Mouse (Mus musculus): ENCODE data around the gene Igfbp6. TPM values are rescaled to one million over a fixed set of nuclear protein-coding genes. Genes with fewer than 3 reads are reported as not detected.

The Igfbp6 gene
- polyA plus RNA-seq, 1 experiment from 2014 or later, result not detected

- 86% methylated on average over 8 of the region's 8 CpGs for WGBS
- peaks cover 57% of the 10 kb centered on the region for H3K36me3 ChIP-seq
- DNase-seq (ENCODE audit: low spot score), result no peak
Observed at GRCm38 (mm10) chr15:102112827-102113226, 31.3 kb upstream of the Igfbp6 start.

GRCm38 (mm10) chr15:102113674-102114073 is 30.5 kb upstream of the Igfbp6 start:
- Histone ChIP-seq H3K4me3 (no peak overlapping the region), H3K27me3 (ENCODE audit: insufficient read depth, poor library complexity, severe bottlenecking) (no peaks in the 10 kb centered on the region), H3K9me3 (no peaks in the 10 kb centered on the region), H3K36me3 (peaks cover 66% of the 10 kb centered on the region), H3K4me1 (replicated peaks) (peaks cover 38% of the 10 kb centered on the region), H3K27ac (no peak overlapping the region)
- WGBS, result 81% methylated on average over 4 of the region's 4 CpGs
- no peak for DNase-seq (ENCODE audit: low spot score)

More at GRCm38 (mm10) chr15:102112827-102113226, 31.3 kb upstream of the Igfbp6 start:
- no peaks in the 10 kb centered on the region for H3K9me3 ChIP-seq
- H3K4me3 ChIP-seq, result no peak overlapping the region
- peaks cover 7% of the 10 kb centered on the region for H3K27me3 ChIP-seq (ENCODE audit: insufficient read depth, poor library complexity, severe bottlenecking)
- no peak overlapping the region for H3K27ac ChIP-seq
- peaks cover 35% of the 10 kb centered on the region for H3K4me1 ChIP-seq (replicated peaks)

GRCm38 (mm10) chr15:102114651-102115260 is 29.4 kb upstream of the Igfbp6 start:
- Histone ChIP-seq H3K36me3 (peaks cover 74% of the 10 kb centered on the region), H3K4me1 (replicated peaks) (peaks cover 34% of the 10 kb centered on the region), H3K27me3 (ENCODE audit: insufficient read depth, poor library complexity, severe bottlenecking) (no peaks in the 10 kb centered on the region), H3K27ac (no peak overlapping the region), H3K4me3 (no peak overlapping the region), H3K9me3 (no peaks in the 10 kb centered on the region)
- 86% methylated on average over 7 of the region's 7 CpGs for WGBS
- DNase-seq (ENCODE audit: low spot score), result no peak

GRCm38 (mm10) chr15:102115731-102116231 is 28.4 kb upstream of the Igfbp6 start:
- no peaks in the 10 kb centered on the region for H3K27me3 ChIP-seq (ENCODE audit: insufficient read depth, poor library complexity, severe bottlenecking)
- no peak for DNase-seq (ENCODE audit: low spot score)
- peaks cover 32% of the 10 kb centered on the region for H3K4me1 ChIP-seq (replicated peaks)
- 67% methylated on average over 9 of the region's 9 CpGs for WGBS
- no peaks in the 10 kb centered on the region for H3K9me3 ChIP-seq
- no peak overlapping the region for H3K4me3 ChIP-seq
- no peak overlapping the region for H3K27ac ChIP-seq
- peaks cover 80% of the 10 kb centered on the region for H3K36me3 ChIP-seq

GRCm38 (mm10) chr15:102116753-102117415 is 27.3 kb upstream of the Igfbp6 start:
- peaks cover 26% of the 10 kb centered on the region for H3K4me1 ChIP-seq (replicated peaks)
- H3K27ac ChIP-seq, result no peak overlapping the region
- peaks cover 80% of the 10 kb centered on the region for H3K36me3 ChIP-seq
- H3K9me3 ChIP-seq, result no peaks in the 10 kb centered on the region
- H3K27me3 ChIP-seq (ENCODE audit: insufficient read depth, poor library complexity, severe bottlenecking), result no peaks in the 10 kb centered on the region
- 77% methylated on average over 11 of the region's 11 CpGs for WGBS
- DNase-seq (ENCODE audit: low spot score), result no peak
- no peak overlapping the region for H3K4me3 ChIP-seq

- DNase-seq (ENCODE audit: low spot score), result peak; percentile 26
- Histone ChIP-seq H3K36me3 (peaks cover 84% of the 10 kb centered on the region), H3K9me3 (no peaks in the 10 kb centered on the region), H3K27ac (no peak overlapping the region), H3K4me3 (no peak overlapping the region), H3K4me1 (replicated peaks) (peaks cover 26% of the 10 kb centered on the region), H3K27me3 (ENCODE audit: insufficient read depth, poor library complexity, severe bottlenecking) (no peaks in the 10 kb centered on the region)
- 71% methylated on average over 19 of the region's 19 CpGs for WGBS
Observed at GRCm38 (mm10) chr15:102117461-102118443, 26.4 kb upstream of the Igfbp6 start.

- DNase-seq (ENCODE audit: low spot score), result no peak
- Histone ChIP-seq H3K4me1 (replicated peaks) (peaks cover 26% of the 10 kb centered on the region), H3K9me3 (no peaks in the 10 kb centered on the region), H3K27me3 (ENCODE audit: insufficient read depth, poor library complexity, severe bottlenecking) (no peaks in the 10 kb centered on the region), H3K36me3 (peaks cover 90% of the 10 kb centered on the region), H3K4me3 (no peak overlapping the region), H3K27ac (0 out of 2 replicates have a peak overlapping the region, but pooled peaks have one; percentile 23)
- WGBS, result 80% methylated on average over 4 of the region's 4 CpGs
Observed at GRCm38 (mm10) chr15:102118591-102118990, 25.6 kb upstream of the Igfbp6 start.

- no peak overlapping the region for H3K4me3 ChIP-seq
- H3K4me1 ChIP-seq (replicated peaks), result peaks cover 26% of the 10 kb centered on the region
- no peaks in the 10 kb centered on the region for H3K9me3 ChIP-seq
- H3K27me3 ChIP-seq (ENCODE audit: insufficient read depth, poor library complexity, severe bottlenecking), result no peaks in the 10 kb centered on the region
- DNase-seq (ENCODE audit: low spot score), result no peak
- WGBS, result 77% methylated on average over 8 of the region's 8 CpGs
- H3K27ac ChIP-seq, result 0 out of 2 replicates have a peak overlapping the region, but pooled peaks have one; percentile 23
- H3K36me3 ChIP-seq, result peaks cover 91% of the 10 kb centered on the region
Observed at GRCm38 (mm10) chr15:102119121-102119830, 24.9 kb upstream of the Igfbp6 start.

- no peak overlapping the region for H3K27ac ChIP-seq
- WGBS, result 71% methylated on average over 2 of the region's 2 CpGs
- no peaks in the 10 kb centered on the region for H3K27me3 ChIP-seq (ENCODE audit: insufficient read depth, poor library complexity, severe bottlenecking)
- H3K4me3 ChIP-seq, result no peak overlapping the region
- no peak for DNase-seq (ENCODE audit: low spot score)
- H3K9me3 ChIP-seq, result no peaks in the 10 kb centered on the region
- H3K36me3 ChIP-seq, result peaks cover 91% of the 10 kb centered on the region
- peaks cover 26% of the 10 kb centered on the region for H3K4me1 ChIP-seq (replicated peaks)
Observed at GRCm38 (mm10) chr15:102119831-102120170, 24.4 kb upstream of the Igfbp6 start.

- Histone ChIP-seq H3K27ac (no peak overlapping the region), H3K36me3 (peaks cover 91% of the 10 kb centered on the region), H3K4me3 (no peak overlapping the region), H3K4me1 (replicated peaks) (peaks cover 26% of the 10 kb centered on the region), H3K9me3 (no peaks in the 10 kb centered on the region), H3K27me3 (ENCODE audit: insufficient read depth, poor library complexity, severe bottlenecking) (no peaks in the 10 kb centered on the region)
- no peak for DNase-seq (ENCODE audit: low spot score)
- 86% methylated on average over 5 of the region's 5 CpGs for WGBS
Observed at GRCm38 (mm10) chr15:102120530-102120929, 23.6 kb upstream of the Igfbp6 start.

GRCm38 (mm10) chr15:102126303-102126702 is 17.9 kb upstream of the Igfbp6 start:
- no peaks in the 10 kb centered on the region for H3K27me3 ChIP-seq (ENCODE audit: insufficient read depth, poor library complexity, severe bottlenecking)
- no peak overlapping the region for H3K27ac ChIP-seq
- peaks cover 89% of the 10 kb centered on the region for H3K36me3 ChIP-seq
- WGBS, result 74% methylated on average over 2 of the region's 2 CpGs
- H3K4me1 ChIP-seq (replicated peaks), result no peaks in the 10 kb centered on the region
- no peaks in the 10 kb centered on the region for H3K9me3 ChIP-seq
- H3K4me3 ChIP-seq, result no peak overlapping the region
- DNase-seq (ENCODE audit: low spot score), result no peak

- peaks cover 50% of the 10 kb centered on the region for H3K36me3 ChIP-seq
- no peak overlapping the region for H3K4me3 ChIP-seq
- H3K9me3 ChIP-seq, result no peaks in the 10 kb centered on the region
- DNase-seq (ENCODE audit: low spot score), result no peak
- H3K27me3 ChIP-seq (ENCODE audit: insufficient read depth, poor library complexity, severe bottlenecking), result no peaks in the 10 kb centered on the region
- no peak overlapping the region for H3K27ac ChIP-seq
- WGBS, result 85% methylated on average over 9 of the region's 9 CpGs
- H3K4me1 ChIP-seq (replicated peaks), result peaks cover 24% of the 10 kb centered on the region
Observed at GRCm38 (mm10) chr15:102133314-102133713, 10.8 kb upstream of the Igfbp6 start.

Measured in hindbrain, embryonic 10.5 days (tissue).